Mouse (Mus musculus) heart, postnatal 0 days (tissue): ENCODE measurements at regions not wholly inside any gene's neighbourhood (a gene's known extent, or its start where the extent isn't known, plus 50 kb on each side); places are given as distances from the start of the nearest gene placed in this dataset.

Experiments
- CTCF ChIP-seq: IDR thresholded peaks from 2 replicates; pipeline ENCODE4 v1.5.1; 2016; ENCODE audit warnings: antibody characterized with exemption, control low read depth, low read depth
- EP300 ChIP-seq: IDR thresholded peaks from 2 replicates; pipeline ENCODE4 v1.6.1; 2016; ENCODE audit warnings: antibody characterized with exemption, low read depth

- peak; percentile 69 for TF ChIP-seq CTCF
- no peak for TF ChIP-seq EP300
These were observed 339.1 kb upstream of the Msl3l2 start for GRCm38 (mm10) chr10:55767571-55767970.
